Mouse (Mus musculus) CH12.LX (cell line): ENCODE data around the gene Tmem45a. TPM values are rescaled to one million over a fixed set of nuclear protein-coding genes. Genes with fewer than 3 reads are reported as not detected.

ENCODE experiments used
- DNase-seq: peaks from one replicate; pipeline ENCODE4 v3.0.0-alpha.2; 2013; ENCODE audit errors: extremely low read depth
- H3K27ac ChIP-seq: 2 replicates; pipeline ENCODE4 v1.5.1; 2012; ENCODE audit warnings: low read depth, mild to moderate bottlenecking, control low read depth, moderate library complexity; ENCODE audit not compliant: insufficient read depth
- H3K27me3 ChIP-seq: replicated peaks from 2 replicates; pipeline ENCODE3; 2012; ENCODE audit warnings: inconsistent platforms
- H3K36me3 ChIP-seq, 2 experiments: replicated peaks in 1 of 2; 2 replicates each; pipeline versions ENCODE3 to v1.6.1; 2012; ENCODE audit warnings: inconsistent platforms in 1 of 2, low read length in 1 of 2, mild to moderate bottlenecking in 1 of 2, mixed read lengths in 1 of 2, moderate library complexity in 1 of 2; ENCODE audit not compliant: control insufficient read depth in 1 of 2, insufficient read depth in 1 of 2
- H3K4me1 ChIP-seq, 2 experiments: 2 replicates each; pipeline ENCODE4 v1.6.1; 2012; ENCODE audit warnings: inconsistent platforms in 1 of 2, moderate library complexity in 1 of 2; ENCODE audit not compliant: insufficient read depth in 2 of 2, control insufficient read depth in 1 of 2
- H3K4me2 ChIP-seq: 2 replicates; pipeline ENCODE4 v1.6.1; 2012; ENCODE audit warnings: low read depth, mild to moderate bottlenecking, control low read depth; ENCODE audit not compliant: poor library complexity, insufficient read depth, severe bottlenecking
- H3K4me3 ChIP-seq, 3 experiments: fragments of 150-350 bp in 1 of 3; sonication (generic) in 1 of 3; replicated peaks in 1 of 3; 2 replicates each; pipeline versions ENCODE3 to v1.5.1; 2011 to 2012; ENCODE audit warnings: low read depth in 2 of 3, low read length in 2 of 3, mild to moderate bottlenecking in 2 of 3, moderate library complexity in 2 of 3, control low read depth in 1 of 3, improper control_type of control experiment in 1 of 3, inconsistent platforms in 1 of 3, mixed read lengths in 1 of 3; ENCODE audit not compliant: poor library complexity in 1 of 3
- H3K79me2 ChIP-seq: replicated peaks from 2 replicates; pipeline ENCODE4 v1.6.1; 2012; ENCODE audit warnings: mild to moderate bottlenecking, moderate library complexity; ENCODE audit not compliant: control insufficient read depth, poor library complexity, insufficient read depth, severe bottlenecking; ENCODE audit errors: extremely low read depth
- H3K9ac ChIP-seq: 2 replicates; pipeline ENCODE4 v1.6.1; 2012; ENCODE audit warnings: low read depth, mild to moderate bottlenecking, control low read depth, moderate library complexity; ENCODE audit not compliant: insufficient read depth
- H3K9me3 ChIP-seq: replicated peaks from 2 replicates; pipeline ENCODE3; 2012; ENCODE audit warnings: low read length, inconsistent platforms, mixed read lengths
- BHLHE40 ChIP-seq: IDR thresholded peaks from 2 replicates; pipeline ENCODE4 v1.6.1; 2011; ENCODE audit warnings: mild to moderate bottlenecking, low read depth, low read length, improper control_type of control experiment
- E2F4 ChIP-seq: IDR thresholded peaks from 2 replicates; pipeline ENCODE4 v1.6.1; 2011; ENCODE audit warnings: low read depth, low read length, improper control_type of control experiment; ENCODE audit not compliant: insufficient replicate concordance
- ELF1 ChIP-seq: IDR thresholded peaks from 2 replicates; pipeline ENCODE4 v1.6.1; 2014; ENCODE audit warnings: low read depth, mild to moderate bottlenecking, inconsistent platforms, low read length, improper control_type of control experiment
- ETS1 ChIP-seq: conservative IDR thresholded peaks from 2 replicates; pipeline ENCODE4 v1.6.1; 2012; ENCODE audit warnings: low read depth, mild to moderate bottlenecking, inconsistent platforms, low read length, improper control_type of control experiment, moderate library complexity
- GABPA ChIP-seq: IDR thresholded peaks from 2 replicates; pipeline ENCODE4 v1.6.1; 2012; ENCODE audit warnings: low read depth, low read length, improper control_type of control experiment, inconsistent platforms; ENCODE audit not compliant: insufficient replicate concordance
- HCFC1 ChIP-seq: IDR thresholded peaks from 2 replicates; pipeline ENCODE4 v1.6.1; 2012; ENCODE audit warnings: low read depth, mild to moderate bottlenecking, inconsistent platforms, low read length, improper control_type of control experiment
- IRF4 ChIP-seq: IDR thresholded peaks from 2 replicates; pipeline ENCODE4 v1.6.1; 2014; ENCODE audit warnings: low read depth, mild to moderate bottlenecking, inconsistent platforms, low read length, improper control_type of control experiment
- JUN ChIP-seq: IDR thresholded peaks from 2 replicates; pipeline ENCODE4 v1.6.1; 2011; ENCODE audit warnings: low read depth, mild to moderate bottlenecking, low read length, improper control_type of control experiment, moderate library complexity; ENCODE audit not compliant: insufficient read depth
- JUND ChIP-seq: conservative IDR thresholded peaks from 2 replicates; pipeline ENCODE4 v1.6.1; 2011; ENCODE audit warnings: low read depth, low read length, improper control_type of control experiment
- KAT2A ChIP-seq: IDR thresholded peaks from 2 replicates; pipeline ENCODE4 v1.6.1; 2012; ENCODE audit warnings: low read length, improper control_type of control experiment, inconsistent platforms; ENCODE audit not compliant: insufficient replicate concordance
- MAFK ChIP-seq: IDR thresholded peaks from 2 replicates; pipeline ENCODE4 v1.6.1; 2011; ENCODE audit warnings: low read length, improper control_type of control experiment; ENCODE audit not compliant: insufficient replicate concordance
- MAX ChIP-seq: IDR thresholded peaks from 2 replicates; pipeline ENCODE4 v1.6.1; 2011; ENCODE audit warnings: low read length, improper control_type of control experiment
- MAZ ChIP-seq: IDR thresholded peaks from 2 replicates; pipeline ENCODE4 v1.6.1; 2012; ENCODE audit warnings: low read depth, mild to moderate bottlenecking, inconsistent platforms, low read length, improper control_type of control experiment, moderate library complexity
- MXI1 ChIP-seq: IDR thresholded peaks from 2 replicates; pipeline ENCODE4 v1.6.1; 2011; ENCODE audit warnings: mild to moderate bottlenecking, low read depth, low read length, improper control_type of control experiment
- MYC ChIP-seq: IDR thresholded peaks from 2 replicates; pipeline ENCODE4 v1.6.1; 2011; ENCODE audit warnings: low read depth, mild to moderate bottlenecking, improper control_type of control experiment, low read length
- NELFE ChIP-seq: IDR thresholded peaks from 2 replicates; pipeline ENCODE4 v1.6.1; 2011; ENCODE audit warnings: low read depth, low read length, improper control_type of control experiment
- NRF1 ChIP-seq: IDR thresholded peaks from 2 replicates; pipeline ENCODE4 v1.6.1; 2014; ENCODE audit warnings: low read depth, mild to moderate bottlenecking, inconsistent platforms, low read length, improper control_type of control experiment, moderate library complexity
- RAD21 ChIP-seq: IDR thresholded peaks from 2 replicates; pipeline ENCODE4 v1.6.1; 2011; ENCODE audit warnings: low read depth, mild to moderate bottlenecking, low read length, improper control_type of control experiment, moderate library complexity
- RCOR1 ChIP-seq: conservative IDR thresholded peaks from 2 replicates; pipeline ENCODE4 v1.6.1; 2012; ENCODE audit warnings: low read depth, mild to moderate bottlenecking, inconsistent platforms, low read length, improper control_type of control experiment
- SMC3 ChIP-seq: IDR thresholded peaks from 2 replicates; pipeline ENCODE4 v1.6.1; 2011; ENCODE audit warnings: low read depth, low read length, improper control_type of control experiment
- TBP ChIP-seq: conservative IDR thresholded peaks from 2 replicates; pipeline ENCODE4 v1.6.1; 2011; ENCODE audit warnings: low read depth, low read length, improper control_type of control experiment
- TCF12 ChIP-seq: IDR thresholded peaks from 2 replicates; pipeline ENCODE4 v1.6.1; 2014; ENCODE audit warnings: low read depth, mild to moderate bottlenecking, inconsistent platforms, low read length, improper control_type of control experiment
- USF1 ChIP-seq: IDR thresholded peaks from 2 replicates; pipeline ENCODE4 v1.6.1; 2014; ENCODE audit warnings: low read depth, mild to moderate bottlenecking, inconsistent platforms, low read length, improper control_type of control experiment
- USF2 ChIP-seq: conservative IDR thresholded peaks from 2 replicates; pipeline ENCODE4 v1.6.1; 2011; ENCODE audit warnings: low read depth, low read length, improper control_type of control experiment
- ZC3H11A ChIP-seq: IDR thresholded peaks from 2 replicates; pipeline ENCODE4 v1.6.1; 2012; ENCODE audit warnings: low read depth, mild to moderate bottlenecking, inconsistent platforms, low read length, improper control_type of control experiment
- ZKSCAN1 ChIP-seq: IDR thresholded peaks from 2 replicates; pipeline ENCODE4 v1.6.1; 2012; ENCODE audit warnings: low read depth, inconsistent platforms, low read length, improper control_type of control experiment, borderline replicate concordance
- ZNF384 ChIP-seq: IDR thresholded peaks from 2 replicates; pipeline ENCODE4 v1.6.1; 2012; ENCODE audit warnings: low read depth, low read length, improper control_type of control experiment, inconsistent platforms
- dilution Hi-C: fragments of 300-500 bp; cut with MboI; formaldehyde crosslinking; loops from 2 replicates; pipeline ENCODE4 v1.14.3; 2020; ENCODE audit warnings: low sequenced_read_pairs; ENCODE audit not compliant: extremely low pct_unique_long_range_greater_than_20kb, extremely low pct_ligation_motif_present
- in situ Hi-C: fragments of 300-500 bp; cut with MboI; formaldehyde crosslinking; loops from 3 replicates; pipeline ENCODE4 v1.14.3; 2019; ENCODE audit warnings: low sequenced_read_pairs, low pct_ligation_motif_present, low pct_unique_long_range_greater_than_20kb, mixed read lengths
- polyA plus RNA-seq: library from polyadenylated mRNA; unstranded; fragments of >175 nt; gene quantifications from 2 replicates; pipeline ENCODE4 v1.2.1, GENCODE M21; 2012; ENCODE audit warnings: low read depth; ENCODE audit not compliant: insufficient read length
- total RNA-seq, 2 experiments: library from RNA; depleted of rRNA; stranded (reverse); fragments of 300-350 nt in 1 of 2; fragments of >200 nt in 1 of 2; gene quantifications; 2 replicates each; pipeline ENCODE4 v1.2.3; 2012 to 2014

The Tmem45a gene
- total and polyA plus RNA-seq, 3 experiments, result 26.9 to 105 (median 30.7) TPM

- TF ChIP-seq E2F4, result no peak
Observed at GRCm38 (mm10) chr16:56885824-56886615, at the start of gene Tmem45a (continued).

DNA sequence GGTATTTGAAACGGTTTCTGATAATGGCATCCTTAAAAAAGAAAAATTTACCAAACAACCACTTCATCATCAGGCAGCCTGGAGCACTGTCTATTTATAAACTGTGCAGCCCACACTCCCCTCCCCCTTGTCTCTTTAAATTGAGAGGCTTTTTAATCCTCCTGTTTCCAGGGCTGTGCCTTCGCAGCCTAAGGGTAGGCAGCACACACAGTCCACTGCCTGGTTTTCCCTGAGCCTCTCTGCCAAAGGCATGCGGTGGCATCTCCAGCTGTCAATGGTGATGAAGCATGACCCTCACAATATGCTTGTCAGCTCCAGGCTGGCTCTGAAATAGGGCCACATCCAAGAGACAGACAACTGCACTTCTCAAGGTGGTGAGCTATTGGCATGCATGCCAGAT is 42.1 kb upstream of the Tmem45a start, which contains the start of gene Lnp1:
TSS of gene Lnp1 (minus strand) at position 39 of the 400 bp plus-strand sequence.
- Histone ChIP-seq H3K4me2 (no peak within 1 kb of the TSS), H3K4me1 (no peaks in the 10 kb centered on the region), H3K27ac (no peak within 1 kb of the TSS), H3K36me3 (no peaks in the 10 kb centered on the region), H3K79me2 (no peaks in the 10 kb centered on the region), H3K9me3 (no peaks in the 10 kb centered on the region), H3K27me3 (no peaks in the 10 kb centered on the region), H3K9ac (no peak within 1 kb of the TSS), H3K4me3 (no peak within 1 kb of the TSS)
- dilution Hi-C loops (no loop called here), in situ Hi-C loops (no loop called here)
- no peak for DNase-seq
- no peak for TF ChIP-seq JUND
- no peak for TF ChIP-seq MYC

GRCm38 (mm10) chr16:56920102-56920657 is 34.2 kb upstream of the Tmem45a start:
- no peaks in the 10 kb centered on the region for H3K79me2 ChIP-seq
- dilution Hi-C loops, result no loop called here
- H3K36me3 ChIP-seq, result no peaks in the 10 kb centered on the region
- in situ Hi-C loops, result loop anchor here (25.0 kb wide), 1 partner anchor 408 kb away; no protein-coding TSS in a partner anchor
- no peaks in the 10 kb centered on the region for H3K27me3 ChIP-seq
- no peak overlapping the region for H3K9ac ChIP-seq
- H3K4me3 ChIP-seq, result no peak overlapping the region
- no peaks in the 10 kb centered on the region for H3K9me3 ChIP-seq
- H3K4me2 ChIP-seq, result no peak overlapping the region
- H3K4me1 ChIP-seq, result peaks cover 0 to 2% of the 10 kb centered on the region in 2 experiments; a peak in 1 of 4 replicates
- no peak overlapping the region for H3K27ac ChIP-seq
- DNase-seq, result peak; percentile 80
- TF ChIP-seq MXI1 (peak; percentile 36; the same call in 1 of the 2 replicates), SMC3 (peak; percentile 100), NELFE (peak; percentile 86; the same call in 1 of the 2 replicates), GABPA (no peak), NRF1 (peak; percentile 12; the same call in 1 of the 2 replicates), ZC3H11A (peak; percentile 100), KAT2A (no peak), MAZ (0 out of 2 replicates have a peak, but pooled peaks have one; percentile 57), ETS1 (0 out of 2 replicates have a peak, but pooled peaks have one; percentile 19), E2F4 (no peak), JUN (no peak), ELF1 (no peak), TCF12 (peak; percentile 18; the same call in 1 of the 2 replicates), MAFK (no peak), RAD21 (no peak; the same call in none of the 2 replicates), RCOR1 (no peak), MAX (no peak), ZNF384 (peak; percentile 48), USF2 (no peak), ZKSCAN1 (no peak), IRF4 (peak; percentile 48; the same call in 1 of the 2 replicates), USF1 (no peak), TBP (no peak), BHLHE40 (peak; percentile 33; the same call in 1 of the 2 replicates), HCFC1 (no peak)
